Mouse (Mus musculus) G1E (cell line): ENCODE results near the gene Setd6.

Experiments
- CTCF ChIP-seq: IDR thresholded peaks from 2 replicates; pipeline ENCODE4 v1.5.1; 2012; ENCODE audit warnings: low read depth, low read length, inconsistent platforms, mixed read lengths
- GATA1 ChIP-seq: IDR thresholded peaks from 2 replicates; pipeline ENCODE4 v1.6.1; 2012; ENCODE audit warnings: borderline replicate concordance, low read length, inconsistent platforms, mixed read lengths
- POLR2AphosphoS5 ChIP-seq: IDR thresholded peaks from 2 replicates; pipeline ENCODE4 v1.6.1; 2012; ENCODE audit warnings: low read depth, low read length, inconsistent platforms; ENCODE audit not compliant: insufficient replicate concordance
- TAL1 ChIP-seq: conservative IDR thresholded peaks from 2 replicates; pipeline ENCODE4 v1.6.1; 2012; ENCODE audit warnings: low read depth, low read length, inconsistent platforms, mixed read lengths

- no peak for TF ChIP-seq CTCF
- no peak for TF ChIP-seq GATA1
- TF ChIP-seq TAL1: no peak
- no peak for TF ChIP-seq POLR2AphosphoS5
Observed at GRCm38 (mm10) chr8:95702480-95703446, 12.9 kb upstream of the Setd6 start.
